Mouse (Mus musculus) MEL-GATA-1-ER (cell line): Measurements from ENCODE around the gene Ctdnep1.
A peak's percentile ranks its signal among the peaks of the same experiment; 100 is the strongest.

Experiments
- DNase-seq: peaks from one replicate; pipeline ENCODE4 v3.0.0-alpha.2; 2012; ENCODE audit warnings: low read depth; ENCODE audit errors: extremely low read depth

The Ctdnep1 gene

GRCm38 (mm10) chr11:69981141-69981762 is at the start of gene Ctdnep1:
Gene Ctdnep1 (plus strand): TSS chr11:69981156.
- no peak for DNase-seq

- no peak for DNase-seq
These were observed 49.2 kb upstream of the Ctdnep1 start for GRCm38 (mm10) chr11:69931769-69932168.

- DNase-seq: no peak
These were observed 48.7 kb upstream of the Ctdnep1 start for GRCm38 (mm10) chr11:69932254-69932653.

DNA sequence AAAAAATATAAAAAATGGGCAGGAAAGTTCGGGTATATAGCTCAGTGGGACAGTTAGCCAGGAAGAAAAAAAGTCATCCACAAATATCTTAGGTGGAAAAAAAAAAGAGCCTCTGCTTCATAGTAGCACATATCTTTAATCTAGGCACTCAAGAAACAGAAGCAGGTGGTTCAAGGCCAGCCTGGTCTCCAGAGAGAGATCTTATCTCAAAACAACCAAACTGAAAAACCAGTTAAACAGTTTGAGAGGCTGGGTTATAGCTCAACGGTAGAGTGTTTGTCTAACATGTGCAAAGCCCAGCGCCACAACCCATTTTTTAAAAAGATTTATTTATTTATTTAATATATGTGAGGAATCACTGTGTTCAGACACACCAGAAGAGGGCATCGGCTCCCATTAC is 47.9 kb upstream of the Ctdnep1 start:
- no peak for DNase-seq

DNA sequence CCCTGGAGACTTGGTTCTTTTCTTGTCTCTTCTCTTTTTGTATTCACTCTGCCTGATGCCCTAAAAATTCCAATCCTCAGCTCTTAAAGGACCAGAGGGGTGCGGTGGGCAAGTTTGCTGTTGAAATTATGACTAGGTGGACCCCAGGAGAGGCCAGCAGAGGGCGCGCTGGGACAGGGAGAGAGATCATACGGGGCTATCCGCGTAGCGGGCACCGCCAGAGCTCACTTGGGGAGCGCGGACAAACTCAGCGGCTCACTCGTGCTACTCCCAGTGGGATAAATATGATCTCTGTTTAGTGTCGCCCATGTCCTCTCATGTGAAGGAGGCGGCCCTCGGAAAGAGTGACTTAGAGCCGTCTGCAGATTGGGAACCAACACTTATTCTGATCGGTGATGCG is 46.8 kb upstream of the Ctdnep1 start:
- DNase-seq: peak; percentile 74

DNA sequence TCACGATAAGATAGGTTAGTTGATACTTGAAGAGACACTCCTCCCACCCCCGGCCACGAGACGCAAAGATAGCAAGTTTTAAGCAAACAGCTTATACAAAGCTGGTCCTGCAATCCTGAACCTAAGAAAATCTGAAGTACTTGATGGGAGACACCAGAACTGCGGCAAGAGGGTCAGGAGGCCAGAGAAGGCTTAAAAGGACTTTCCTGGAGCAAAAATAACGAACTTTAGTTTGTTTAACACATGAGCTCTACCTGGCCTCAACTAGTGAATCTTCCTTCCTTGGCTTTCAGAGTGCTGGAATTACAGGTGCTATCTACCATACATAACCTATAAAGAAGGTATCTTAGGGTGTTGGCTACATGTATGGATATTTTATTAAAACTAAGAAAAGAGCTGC is 46.3 kb upstream of the Ctdnep1 start:
- DNase-seq: no peak

DNA sequence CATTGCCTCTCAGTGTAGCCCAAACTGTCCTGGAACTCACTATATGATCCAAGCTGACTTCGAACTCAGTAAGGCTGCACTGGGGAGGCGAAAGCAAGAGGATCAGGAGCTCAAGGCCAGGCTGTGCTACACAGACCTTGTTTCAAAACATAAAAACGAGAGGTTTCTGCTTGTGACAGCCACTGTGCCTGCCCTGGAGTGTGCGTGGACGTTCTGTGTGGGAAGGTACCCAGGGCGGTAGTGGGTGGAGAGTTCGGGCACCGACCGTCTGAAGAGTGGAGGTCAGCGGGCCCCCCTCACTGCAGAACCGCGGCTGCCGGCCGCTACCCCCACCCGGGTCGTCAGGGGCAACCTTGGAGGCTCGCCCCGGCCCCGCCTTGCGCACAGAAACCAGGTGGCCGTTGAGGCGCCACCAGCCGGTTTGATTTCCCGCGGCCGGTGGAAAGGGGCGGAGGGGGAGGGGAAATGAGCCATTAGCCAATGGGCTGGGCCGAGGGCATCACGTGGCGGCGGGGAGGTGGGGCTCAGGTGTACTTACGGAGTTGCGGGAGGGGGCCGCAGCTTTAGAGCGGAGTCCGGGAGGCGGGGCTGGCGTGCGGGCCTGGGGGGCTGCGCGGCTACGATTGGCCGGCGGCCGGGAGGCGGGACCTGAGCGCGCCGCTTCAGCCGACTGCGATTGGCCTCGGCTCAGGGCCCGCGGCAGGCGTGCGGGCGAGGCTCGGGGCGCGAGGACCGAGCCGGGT is 45.6 kb upstream of the Ctdnep1 start, which contains the start of gene Ybx2:
TSS of gene Ybx2 (plus strand) at position 660 of the 743 bp plus-strand sequence.
- DNase-seq: no peak

GRCm38 (mm10) chr11:69936156-69936555 is 44.8 kb upstream of the Ctdnep1 start:
- DNase-seq: no peak

GRCm38 (mm10) chr11:69936714-69937347 is 44.1 kb upstream of the Ctdnep1 start:
- DNase-seq: no peak

- DNase-seq: no peak
These were observed 43.6 kb upstream of the Ctdnep1 start for GRCm38 (mm10) chr11:69937385-69937784.

DNA sequence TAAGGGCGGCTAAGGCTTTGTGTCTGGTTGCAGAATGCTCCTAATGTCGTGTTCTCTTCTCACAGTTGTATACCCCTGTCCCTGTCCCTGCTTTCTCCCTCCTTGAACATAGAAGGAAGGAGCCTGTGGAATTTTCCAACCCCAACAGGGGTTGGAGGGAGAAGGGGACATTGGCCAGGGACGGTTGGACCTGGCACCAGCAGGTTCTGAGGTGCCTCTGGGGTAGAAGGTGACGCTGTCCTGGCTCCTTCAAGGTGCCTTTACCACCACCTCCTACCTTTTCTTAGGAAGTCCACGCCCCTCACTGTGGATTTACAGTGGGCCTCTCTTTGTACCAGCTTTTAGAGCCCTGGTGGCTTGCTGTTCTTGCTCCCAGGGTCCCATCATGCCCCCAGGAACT is 43.1 kb upstream of the Ctdnep1 start:
- DNase-seq: no peak

- DNase-seq: no peak
These were observed 42.5 kb upstream of the Ctdnep1 start for GRCm38 (mm10) chr11:69938401-69938979.

DNA sequence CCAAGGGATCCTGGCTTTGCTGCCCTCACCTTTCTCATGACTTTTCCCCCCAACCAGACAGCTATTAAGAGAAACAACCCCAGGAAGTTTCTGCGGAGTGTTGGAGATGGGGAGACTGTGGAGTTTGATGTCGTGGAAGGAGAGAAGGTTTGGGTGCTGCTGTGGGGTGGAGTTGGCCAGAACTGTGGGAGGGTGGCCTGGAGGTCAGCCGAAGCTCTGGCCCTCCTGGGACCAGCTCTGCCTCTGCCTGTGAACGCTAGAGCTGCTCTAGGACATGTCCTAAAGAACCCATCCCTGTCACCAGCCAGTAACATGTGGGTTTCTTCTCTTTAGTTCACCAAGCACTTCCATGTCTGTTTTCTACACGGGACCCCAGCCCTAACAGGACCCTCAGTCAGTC is 41.8 kb upstream of the Ctdnep1 start:
- DNase-seq: no peak

GRCm38 (mm10) chr11:69939731-69940130 is 41.2 kb upstream of the Ctdnep1 start:
- no peak for DNase-seq

GRCm38 (mm10) chr11:69940962-69941361 is 40.0 kb upstream of the Ctdnep1 start:
- no peak for DNase-seq

DNA sequence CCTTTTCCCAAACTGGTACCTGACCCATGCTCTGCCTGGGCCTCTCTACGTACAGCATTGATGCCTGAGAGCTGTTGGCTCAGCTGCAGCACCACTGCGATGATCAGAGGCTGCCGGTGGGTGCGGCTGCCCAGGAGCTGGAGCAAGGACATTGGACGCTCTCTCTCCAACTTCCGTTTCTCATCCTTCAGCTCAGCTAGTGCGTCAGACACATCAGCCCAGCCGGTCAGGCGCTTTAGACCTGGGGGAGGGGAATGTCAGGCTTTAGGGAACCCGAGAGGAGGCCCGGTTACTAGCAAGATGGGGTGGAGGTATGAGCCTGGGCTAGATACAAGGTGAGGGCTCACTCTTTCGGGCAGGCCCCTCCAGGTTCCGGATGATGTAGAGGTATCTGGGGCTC is 35.7 kb upstream of the Ctdnep1 start:
- no peak for DNase-seq

DNA sequence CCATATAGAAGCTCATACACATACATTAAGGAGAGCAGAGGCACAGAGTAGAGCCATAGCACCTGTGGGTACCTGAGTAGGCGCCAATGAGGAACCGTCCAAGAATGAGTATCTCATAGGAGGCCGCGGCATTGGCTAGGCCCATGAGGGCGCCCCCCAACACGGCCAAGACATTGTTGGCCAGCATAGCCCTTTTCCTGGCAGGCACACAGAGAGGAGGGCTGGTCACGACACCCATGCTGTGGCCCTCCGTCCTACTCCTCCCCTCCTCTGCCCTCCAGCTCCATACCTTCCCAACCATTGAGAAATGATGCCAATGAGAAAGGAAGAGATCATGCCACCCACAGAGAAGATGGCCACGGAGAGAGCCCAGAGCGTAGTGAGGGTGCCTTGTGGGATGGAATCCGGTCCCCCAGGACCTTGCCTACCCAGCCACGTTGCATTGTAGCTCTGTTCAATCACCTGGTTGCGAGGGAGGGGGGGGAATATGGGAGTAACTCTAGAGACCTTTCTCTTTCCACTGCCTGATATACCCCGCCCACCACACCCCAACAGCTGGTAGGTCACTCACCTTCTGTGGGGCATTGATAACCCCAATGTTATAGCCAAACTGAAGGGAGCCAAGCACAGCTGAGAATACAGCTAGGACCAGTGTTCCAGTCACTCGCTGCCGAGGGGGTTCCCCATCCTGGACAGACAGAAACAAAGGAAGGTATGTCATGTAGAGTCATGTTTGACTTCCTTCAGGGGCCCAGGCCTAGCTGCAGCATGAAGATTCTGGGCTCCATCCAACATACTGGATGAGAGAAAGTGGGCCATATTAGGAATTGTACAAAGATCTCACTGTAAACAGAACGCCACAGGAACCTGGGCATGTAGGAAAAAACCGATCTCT is 34.7 kb upstream of the Ctdnep1 start:
- DNase-seq: no peak

- no peak for DNase-seq
These were observed 33.5 kb upstream of the Ctdnep1 start for GRCm38 (mm10) chr11:69947337-69948065.

DNA sequence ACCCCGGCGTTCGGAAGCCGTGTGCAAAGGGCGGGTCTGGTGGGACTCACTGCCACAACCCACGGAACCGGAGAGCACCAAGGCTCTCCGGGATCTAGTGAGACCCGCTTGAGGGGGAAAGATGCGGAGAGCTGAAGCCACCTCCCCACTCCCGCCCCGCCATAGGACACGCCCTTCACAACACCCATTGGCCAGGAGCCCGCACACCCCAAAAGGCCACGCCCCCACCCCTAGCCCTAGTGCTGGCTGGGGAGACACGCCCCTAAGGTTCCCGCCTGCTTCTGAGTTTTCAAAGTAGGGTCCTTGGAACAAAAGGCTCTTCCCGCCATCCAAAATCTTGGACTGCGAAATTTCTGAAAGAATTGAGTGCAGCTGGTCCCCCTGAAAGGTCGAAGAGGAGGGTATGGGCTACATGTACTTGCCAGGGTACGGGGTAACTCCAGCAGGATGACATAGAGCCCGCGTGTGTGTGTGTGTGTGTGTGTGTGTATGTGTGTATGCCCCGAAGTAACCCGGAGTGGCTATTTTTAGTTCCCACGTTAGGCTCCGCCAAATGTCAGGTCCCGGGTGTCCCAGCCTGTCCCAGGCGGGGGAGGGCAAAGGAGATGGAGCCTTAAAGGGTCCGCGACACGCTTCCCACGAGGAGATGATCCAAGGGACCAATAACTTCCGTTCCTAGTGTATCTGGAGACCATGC is 32.7 kb upstream of the Ctdnep1 start, which contains the start of gene Slc2a4:
TSS of gene Slc2a4 (minus strand) at position 123 of the 697 bp plus-strand sequence.
- DNase-seq: peak; percentile 66

DNA sequence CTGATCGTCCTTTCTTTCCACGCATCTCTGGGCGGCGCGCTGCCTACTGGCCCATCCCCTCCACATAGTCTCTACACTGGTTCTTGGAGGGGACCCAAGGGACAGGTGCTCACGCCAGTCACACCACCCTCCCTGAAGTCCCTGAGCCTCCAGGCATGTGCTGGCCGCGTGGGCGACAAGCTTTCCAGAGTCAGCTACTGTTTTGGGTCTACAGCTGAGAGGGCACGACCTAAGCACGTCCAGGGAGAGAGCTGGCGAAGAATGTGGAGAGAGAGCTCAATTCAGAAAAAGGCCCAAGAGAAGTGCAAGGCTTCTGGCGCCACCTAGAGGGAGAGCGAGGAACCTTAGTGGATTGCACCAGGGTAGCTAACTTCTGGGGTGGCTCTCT is 32.2 kb upstream of the Ctdnep1 start:
- DNase-seq: peak; percentile 77
